Mouse (Mus musculus) limb, embryonic 14.5 days (tissue): ENCODE results near the gene Rimklb. TPM values are rescaled to one million over a fixed set of nuclear protein-coding genes. Genes with fewer than 3 reads are reported as not detected.

Experiments
- ATAC-seq: fragments of 200-750 bp; cut with Nextera tagmentation; 2 replicates; pipeline ENCODE4 v1.8.0; 2017; ENCODE audit warnings: low read depth, moderate number of reproducible peaks, moderate TSS enrichment; ENCODE audit not compliant: low FRiP score
- DNase-seq: peaks from one replicate; pipeline ENCODE4 v3.0.0-alpha.2; 2015; ENCODE audit warnings: low spot score
- H3K27ac ChIP-seq: fragments of 300-500 bp; sonication (generic); replicated peaks from 2 replicates; pipeline ENCODE4 v1.5.1; 2014; ENCODE audit warnings: low read depth, mild to moderate bottlenecking, low read length, moderate library complexity, mixed read lengths
- H3K27me3 ChIP-seq: fragments of 300-500 bp; sonication (generic); 2 replicates; pipeline ENCODE4 v1.6.1; 2014; ENCODE audit warnings: low read length, mixed read lengths; ENCODE audit not compliant: control insufficient read depth, insufficient read depth
- H3K36me3 ChIP-seq: fragments of 300-500 bp; sonication (generic); 2 replicates; pipeline ENCODE4 v1.6.1; 2014; ENCODE audit warnings: mild to moderate bottlenecking, low read length, moderate library complexity, mixed read lengths; ENCODE audit not compliant: control insufficient read depth, insufficient read depth
- H3K4me1 ChIP-seq: fragments of 300-500 bp; sonication (generic); 2 replicates; pipeline ENCODE4 v1.6.1; 2014; ENCODE audit warnings: antibody characterized with exemption, low read length, mixed read lengths; ENCODE audit not compliant: control insufficient read depth, insufficient read depth
- H3K4me2 ChIP-seq: fragments of 300-500 bp; sonication (generic); replicated peaks from 2 replicates; pipeline ENCODE4 v1.6.1; 2014; ENCODE audit warnings: low read depth, mild to moderate bottlenecking, low read length, moderate library complexity; ENCODE audit not compliant: severe bottlenecking
- H3K4me3 ChIP-seq: fragments of 300-500 bp; sonication (generic); replicated peaks from 2 replicates; pipeline ENCODE4 v1.5.1; 2014; ENCODE audit warnings: low read length
- H3K9ac ChIP-seq: fragments of 300-500 bp; sonication (generic); 2 replicates; pipeline ENCODE4 v1.6.1; 2014; ENCODE audit warnings: mild to moderate bottlenecking, low read depth, low read length, moderate library complexity; ENCODE audit not compliant: severe bottlenecking
- H3K9me3 ChIP-seq: fragments of 300-500 bp; sonication (generic); 2 replicates; pipeline ENCODE4 v1.6.1; 2016; ENCODE audit warnings: low read length; ENCODE audit not compliant: control insufficient read depth
- POLR2A ChIP-seq: fragments of 200-500 bp; IDR thresholded peaks from 2 replicates; pipeline ENCODE4 v1.8.0; 2012; ENCODE audit warnings: inconsistent platforms, mild to moderate bottlenecking, moderate library complexity, borderline replicate concordance; ENCODE audit not compliant: insufficient read depth, insufficient read length; ENCODE audit errors: extremely low read depth
- WGBS: fragments of 180-500 bp; shearing (Covaris S2); extraction: QIAGEN DNeasy Blood & Tissue Kit; methylation state at CpG from one replicate; pipeline ENCODE4 v1.1.7; 2014; 5-methylcytosine and 5-hydroxymethylcytosine counted together
- polyA plus RNA-seq, 2 experiments: library from polyadenylated mRNA; depleted of rRNA in 1 of 2; stranded (reverse) in 1 of 2; unstranded in 1 of 2; fragments of >200 nt; fragmentation: Nextera tagmentation in 1 of 2; extraction: Ambion mirVana in 1 of 2; gene quantifications; 2 replicates each; pipeline versions ENCODE4 v1.2.1 to v1.2.3; 2012 to 2014

Gene Rimklb
- polyA plus RNA-seq, 2 experiments, result 18.2 to 43.3 TPM

- 21% methylated on average over 4 of the region's 4 CpGs for WGBS
- Histone ChIP-seq H3K4me2 (no peak overlapping the region), H3K27ac (no peak overlapping the region), H3K9ac (no peak overlapping the region), H3K4me1 (peaks cover 7% of the 10 kb centered on the region), H3K36me3 (no peaks in the 10 kb centered on the region), H3K9me3 (no peaks in the 10 kb centered on the region), H3K4me3 (no peak overlapping the region), H3K27me3 (no peaks in the 10 kb centered on the region)
- DNase-seq, result peak; percentile 37
- no peak for ATAC-seq
- TF ChIP-seq POLR2A, result no peak
Measured at GRCm38 (mm10) chr6:122416347-122416746, 82.2 kb downstream of the Rimklb start.

- no peak for ATAC-seq
- no peak for DNase-seq
- H3K36me3 ChIP-seq, result no peaks in the 10 kb centered on the region
- H3K4me2 ChIP-seq, result no peak overlapping the region
- TF ChIP-seq POLR2A, result no peak
- no peak overlapping the region for H3K4me3 ChIP-seq
- no peaks in the 10 kb centered on the region for H3K27me3 ChIP-seq
- H3K9me3 ChIP-seq, result no peaks in the 10 kb centered on the region
- WGBS, result 92% methylated on average over 8 of the region's 8 CpGs
- H3K4me1 ChIP-seq, result peaks cover 7% of the 10 kb centered on the region
- H3K27ac ChIP-seq, result no peak overlapping the region
- no peak overlapping the region for H3K9ac ChIP-seq
Measured at GRCm38 (mm10) chr6:122411281-122411680, 87.3 kb downstream of the Rimklb start.

GRCm38 (mm10) chr6:122402240-122402639, 96.3 kb downstream of the Rimklb start:
- no peaks in the 10 kb centered on the region for H3K36me3 ChIP-seq
- no peaks in the 10 kb centered on the region for H3K27me3 ChIP-seq
- no peak for TF ChIP-seq POLR2A
- H3K27ac ChIP-seq, result no peak overlapping the region
- 14% methylated on average over 3 of the region's 3 CpGs for WGBS
- DNase-seq (peak; percentile 82), ATAC-seq (no peak)
- H3K9ac ChIP-seq, result no peak overlapping the region
- no peaks in the 10 kb centered on the region for H3K4me1 ChIP-seq
- no peaks in the 10 kb centered on the region for H3K9me3 ChIP-seq
- no peak overlapping the region for H3K4me3 ChIP-seq
- no peak overlapping the region for H3K4me2 ChIP-seq

GRCm38 (mm10) chr6:122400263-122400662, 98.3 kb downstream of the Rimklb start:
- H3K4me3 ChIP-seq, result no peak overlapping the region
- H3K27me3 ChIP-seq, result no peaks in the 10 kb centered on the region
- 70% methylated on average over 9 of the region's 9 CpGs for WGBS
- ATAC-seq, result no peak
- H3K4me1 ChIP-seq, result no peaks in the 10 kb centered on the region
- no peaks in the 10 kb centered on the region for H3K9me3 ChIP-seq
- H3K9ac ChIP-seq, result no peak overlapping the region
- no peak overlapping the region for H3K27ac ChIP-seq
- no peaks in the 10 kb centered on the region for H3K36me3 ChIP-seq
- TF ChIP-seq POLR2A, result no peak
- H3K4me2 ChIP-seq, result no peak overlapping the region
- no peak for DNase-seq

Other genes starting within 250 kb of the Rimklb start
- gene Klrg1, start 215.9 kb downstream of the Rimklb start, polyA plus RNA-seq (2012; rRNA removed), result 0.05 and 0.12 TPM in 2 replicates
- 0.28 TPM in 1 of 2 replicates, not detected in the other for gene Klrg1, start 215.9 kb downstream of the Rimklb start, polyA plus RNA-seq (2014; fragmentation: Nextera tagmentation; extraction: Ambion mirVana)
- gene M6pr, start 190.0 kb downstream of the Rimklb start, polyA plus RNA-seq (2012; rRNA removed), result 58.9 and 62.6 TPM in 2 replicates
- 84.2 and 89.6 TPM in 2 replicates for gene M6pr, start 190.0 kb downstream of the Rimklb start, polyA plus RNA-seq (2014; fragmentation: Nextera tagmentation; extraction: Ambion mirVana)
- 57.3 and 78.6 TPM in 2 replicates for gene Phc1, start 158.2 kb downstream of the Rimklb start, polyA plus RNA-seq (2012; rRNA removed)
- 24.5 and 27.8 TPM in 2 replicates for gene Phc1, start 158.2 kb downstream of the Rimklb start, polyA plus RNA-seq (2014; fragmentation: Nextera tagmentation; extraction: Ambion mirVana)
- 19.3 and 33.5 TPM in 2 replicates for gene Mfap5, start 7.1 kb upstream of the Rimklb start, polyA plus RNA-seq (2012; rRNA removed)
- gene Mfap5, start 7.1 kb upstream of the Rimklb start, polyA plus RNA-seq (2014; fragmentation: Nextera tagmentation; extraction: Ambion mirVana), result 35.6 and 47.3 TPM in 2 replicates
- 0.23 TPM in 2 replicates for gene Aicda, start 55.0 kb upstream of the Rimklb start, polyA plus RNA-seq (2012; rRNA removed)
- gene Aicda, start 55.0 kb upstream of the Rimklb start, polyA plus RNA-seq (2014; fragmentation: Nextera tagmentation; extraction: Ambion mirVana), result 0.19 and 0.50 TPM in 2 replicates
- 7.2 TPM in 2 replicates for gene Apobec1, start 103.7 kb upstream of the Rimklb start, polyA plus RNA-seq (2012; rRNA removed)
- gene Apobec1, start 103.7 kb upstream of the Rimklb start, polyA plus RNA-seq (2014; fragmentation: Nextera tagmentation; extraction: Ambion mirVana), result 3.5 and 5.9 TPM in 2 replicates
- 0.20 and 0.24 TPM in 2 replicates for gene Gdf3, start 111.3 kb upstream of the Rimklb start, polyA plus RNA-seq (2012; rRNA removed)
- 0.11 and 0.21 TPM in 2 replicates for gene Gdf3, start 111.3 kb upstream of the Rimklb start, polyA plus RNA-seq (2014; fragmentation: Nextera tagmentation; extraction: Ambion mirVana)
- 0.10 TPM in 1 of 2 replicates, not detected in the other for gene Dppa3, start 127.6 kb upstream of the Rimklb start, polyA plus RNA-seq (2012; rRNA removed)
- not detected in 2 replicates for gene Dppa3, start 127.6 kb upstream of the Rimklb start, polyA plus RNA-seq (2014; fragmentation: Nextera tagmentation; extraction: Ambion mirVana)
- 0.40 and 0.47 TPM in 2 replicates for gene Nanog, start 208.7 kb upstream of the Rimklb start, polyA plus RNA-seq (2012; rRNA removed)
- gene Nanog, start 208.7 kb upstream of the Rimklb start, polyA plus RNA-seq (2014; fragmentation: Nextera tagmentation; extraction: Ambion mirVana), result 0.21 and 0.37 TPM in 2 replicates